Mouse (Mus musculus) C2C12 (cell line): ENCODE results near the gene Babam2.

Source experiments
- CEBPB ChIP-seq: IDR thresholded peaks from one replicate; pipeline ENCODE4 v1.6.1; 2011; ENCODE audit warnings: low read depth, mild to moderate bottlenecking, control low read depth, moderate library complexity
- CTCF ChIP-seq: IDR thresholded peaks from one replicate; pipeline ENCODE4 v1.5.1; 2011; ENCODE audit not compliant: control insufficient read depth, insufficient read depth, insufficient read length
- FOSL1 ChIP-seq: IDR thresholded peaks from one replicate; pipeline ENCODE4 v1.8.0; 2011; ENCODE audit warnings: mild to moderate bottlenecking, low read length; ENCODE audit not compliant: poor library complexity, insufficient read depth, severe bottlenecking
- MAX ChIP-seq: IDR thresholded peaks from one replicate; pipeline ENCODE4 v1.6.1; 2011; ENCODE audit warnings: mild to moderate bottlenecking, control low read depth
- MYOD1 ChIP-seq: IDR thresholded peaks from one replicate; pipeline ENCODE4 v1.6.1; 2011; ENCODE audit warnings: low read depth; ENCODE audit not compliant: control insufficient read depth, insufficient read length
- MYOG ChIP-seq: IDR thresholded peaks from one replicate; pipeline ENCODE4 v1.6.1; 2011; ENCODE audit not compliant: control insufficient read depth, insufficient read length; ENCODE audit errors: extremely low read depth
- USF1 ChIP-seq: IDR thresholded peaks from one replicate; pipeline ENCODE4 v1.6.1; 2011; ENCODE audit warnings: low read depth, mild to moderate bottlenecking, control low read depth, moderate library complexity

DNA sequence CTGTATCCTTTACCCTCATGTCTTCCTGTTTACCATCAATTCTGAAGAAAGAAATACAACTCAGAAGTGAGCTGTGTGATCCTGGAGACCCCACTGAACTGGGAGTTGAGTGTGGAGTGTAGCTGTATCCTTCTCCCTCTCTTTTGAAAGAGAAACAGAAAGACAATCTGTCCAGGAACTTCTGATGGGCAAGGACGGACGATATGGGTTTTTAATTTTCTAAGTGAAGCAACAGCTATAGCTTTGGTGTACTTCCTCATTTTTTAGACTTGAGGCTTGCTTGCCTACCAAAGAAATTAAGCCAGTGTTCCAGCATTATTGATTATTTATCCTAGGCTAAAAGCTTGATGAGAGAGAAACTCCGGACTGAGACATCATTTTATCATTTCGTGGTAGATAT, 116.6 kb downstream of the Babam2 start:
- TF ChIP-seq CTCF = no peak
- no peak for TF ChIP-seq MYOG
- TF ChIP-seq MAX = no peak
- no peak for TF ChIP-seq FOSL1
- TF ChIP-seq USF1 = no peak
- no peak for TF ChIP-seq MYOD1
- no peak for TF ChIP-seq CEBPB
